Mouse (Mus musculus) MEL (cell line): ENCODE measurements around the gene Slc22a8. TPM values are rescaled to one million over a fixed set of nuclear protein-coding genes. Genes with fewer than 3 reads are reported as not detected.

Experiments used
- DNase-seq: peaks from one replicate; pipeline ENCODE4 v3.0.0; 2011; ENCODE audit warnings: low read depth, low spot score
- H3K27ac ChIP-seq: 2 replicates; pipeline ENCODE4 v1.5.1; 2012; ENCODE audit warnings: low read depth, mild to moderate bottlenecking, control low read depth, low read length, moderate library complexity; ENCODE audit not compliant: control insufficient read depth
- H3K27me3 ChIP-seq, 2 experiments: fragments of 150-350 bp in 1 of 2; sonication (generic) in 1 of 2; 2 replicates each; pipeline ENCODE4 v1.6.1; 2012; ENCODE audit warnings: low read length in 2 of 2, mild to moderate bottlenecking in 2 of 2, improper control_type of control experiment in 1 of 2, moderate library complexity in 1 of 2; ENCODE audit not compliant: insufficient read depth in 2 of 2, control insufficient read depth in 1 of 2
- H3K36me3 ChIP-seq, 2 experiments: 2 replicates each; pipeline ENCODE4 v1.6.1; 2012 to 2014; ENCODE audit warnings: low read length in 2 of 2, improper control_type of control experiment in 1 of 2, inconsistent platforms in 1 of 2, mild to moderate bottlenecking in 1 of 2; ENCODE audit not compliant: insufficient read depth in 2 of 2, control insufficient read depth in 1 of 2
- H3K4me1 ChIP-seq, 2 experiments: fragments of 150-350 bp in 1 of 2; sonication (generic) in 1 of 2; 2 replicates each; pipeline ENCODE4 v1.6.1; 2012; ENCODE audit warnings: low read length in 2 of 2, improper control_type of control experiment in 1 of 2, mild to moderate bottlenecking in 1 of 2; ENCODE audit not compliant: insufficient read depth in 2 of 2, control insufficient read depth in 1 of 2
- H3K4me3 ChIP-seq, 2 experiments: fragments of 150-350 bp in 1 of 2; sonication (generic) in 1 of 2; 2 replicates each; pipeline ENCODE4 v1.5.1; 2012; ENCODE audit warnings: low read depth in 2 of 2, low read length in 2 of 2, mild to moderate bottlenecking in 2 of 2, moderate library complexity in 2 of 2, control low read depth in 1 of 2, improper control_type of control experiment in 1 of 2; ENCODE audit not compliant: control insufficient read depth in 1 of 2, insufficient read depth in 1 of 2
- H3K79me2 ChIP-seq: 2 replicates; pipeline ENCODE4 v1.6.1; 2012; ENCODE audit warnings: mild to moderate bottlenecking, low read length, moderate library complexity; ENCODE audit not compliant: control insufficient read depth, poor library complexity, insufficient read depth
- H3K9ac ChIP-seq: 2 replicates; pipeline ENCODE4 v1.6.1; 2012; ENCODE audit warnings: low read depth, mild to moderate bottlenecking, control low read depth, low read length, moderate library complexity; ENCODE audit not compliant: control insufficient read depth, poor library complexity, severe bottlenecking
- H3K9me3 ChIP-seq: fragments of 150-350 bp; sonication (generic); replicated peaks from 2 replicates; pipeline ENCODE4 v1.6.1; 2012; ENCODE audit warnings: mild to moderate bottlenecking, low read length, improper control_type of control experiment, moderate library complexity; ENCODE audit not compliant: insufficient read depth
- CHD1 ChIP-seq: IDR thresholded peaks from 2 replicates; pipeline ENCODE4 v1.6.1; 2012; ENCODE audit warnings: low read depth, mild to moderate bottlenecking, inconsistent platforms, low read length, improper control_type of control experiment
- ELF1 ChIP-seq: IDR thresholded peaks from 2 replicates; pipeline ENCODE4 v1.6.1; 2014; ENCODE audit warnings: low read depth, mild to moderate bottlenecking, inconsistent platforms, low read length, improper control_type of control experiment, moderate library complexity
- EP300 ChIP-seq, 2 experiments: IDR thresholded peaks; 2 replicates each; pipeline ENCODE4 v1.6.1; 2011; ENCODE audit warnings: improper control_type of control experiment in 2 of 2, low read length in 2 of 2, low read depth in 1 of 2, mild to moderate bottlenecking in 1 of 2
- ETS1 ChIP-seq: IDR thresholded peaks from 2 replicates; pipeline ENCODE4 v1.6.1; 2012; ENCODE audit warnings: low read depth, mild to moderate bottlenecking, inconsistent platforms, low read length, improper control_type of control experiment, moderate library complexity
- GABPA ChIP-seq: IDR thresholded peaks from 2 replicates; pipeline ENCODE4 v1.6.1; 2012; ENCODE audit warnings: low read depth, mild to moderate bottlenecking, inconsistent platforms, low read length, improper control_type of control experiment, moderate library complexity
- GATA1 ChIP-seq: IDR thresholded peaks from 2 replicates; pipeline ENCODE4 v1.6.1; 2011; ENCODE audit warnings: low read depth, low read length, improper control_type of control experiment
- JUND ChIP-seq: IDR thresholded peaks from 2 replicates; pipeline ENCODE4 v1.6.1; 2011; ENCODE audit warnings: low read depth, mild to moderate bottlenecking, improper control_type of control experiment, low read length
- MEF2A ChIP-seq: IDR thresholded peaks from 2 replicates; pipeline ENCODE4 v1.6.1; 2014; ENCODE audit warnings: low read depth, mild to moderate bottlenecking, inconsistent platforms, low read length, improper control_type of control experiment; ENCODE audit not compliant: poor library complexity, insufficient replicate concordance, severe bottlenecking; ENCODE audit errors: extremely low read depth
- POLR2AphosphoS2 ChIP-seq: IDR thresholded peaks from 2 replicates; pipeline ENCODE4 v1.6.1; 2011; ENCODE audit warnings: low read length, improper control_type of control experiment
- RAD21 ChIP-seq: IDR thresholded peaks from 2 replicates; pipeline ENCODE4 v1.6.1; 2011; ENCODE audit warnings: mild to moderate bottlenecking, low read depth, low read length, improper control_type of control experiment
- RCOR1 ChIP-seq: IDR thresholded peaks from 2 replicates; pipeline ENCODE4 v1.6.1; 2012; ENCODE audit warnings: low read depth, mild to moderate bottlenecking, inconsistent platforms, low read length, improper control_type of control experiment
- TAL1 ChIP-seq: IDR thresholded peaks from 2 replicates; pipeline ENCODE4 v1.6.1; 2012; ENCODE audit warnings: mild to moderate bottlenecking, inconsistent platforms, low read length, moderate library complexity, mixed read lengths
- TBP ChIP-seq: IDR thresholded peaks from 2 replicates; pipeline ENCODE4 v1.8.0; 2011; ENCODE audit warnings: low read depth, low read length, improper control_type of control experiment
- TCF12 ChIP-seq: IDR thresholded peaks from 2 replicates; pipeline ENCODE4 v1.6.1; 2014; ENCODE audit warnings: low read depth, mild to moderate bottlenecking, inconsistent platforms, low read length, improper control_type of control experiment, moderate library complexity
- UBTF ChIP-seq: IDR thresholded peaks from 2 replicates; pipeline ENCODE4 v1.6.1; 2012; ENCODE audit warnings: low read depth, mild to moderate bottlenecking, inconsistent platforms, low read length, improper control_type of control experiment, moderate library complexity, borderline replicate concordance; ENCODE audit not compliant: insufficient read depth
- USF1 ChIP-seq: IDR thresholded peaks from 2 replicates; pipeline ENCODE4 v1.6.1; 2014; ENCODE audit warnings: low read depth, mild to moderate bottlenecking, inconsistent platforms, low read length, improper control_type of control experiment, moderate library complexity
- USF2 ChIP-seq, 2 experiments: IDR thresholded peaks; 2 replicates each; pipeline ENCODE4 v1.6.1; 2011 to 2012; ENCODE audit warnings: improper control_type of control experiment in 2 of 2, low read length in 2 of 2, borderline replicate concordance in 1 of 2, inconsistent platforms in 1 of 2, low read depth in 1 of 2, mild to moderate bottlenecking in 1 of 2; ENCODE audit not compliant: insufficient read depth in 1 of 2
- ZC3H11A ChIP-seq: IDR thresholded peaks from 2 replicates; pipeline ENCODE4 v1.6.1; 2012; ENCODE audit warnings: low read depth, mild to moderate bottlenecking, inconsistent platforms, low read length, improper control_type of control experiment
- ZKSCAN1 ChIP-seq: IDR thresholded peaks from 2 replicates; pipeline ENCODE4 v1.6.1; 2012; ENCODE audit warnings: low read depth, mild to moderate bottlenecking, inconsistent platforms, low read length, improper control_type of control experiment, moderate library complexity
- ZNF384 ChIP-seq: IDR thresholded peaks from 2 replicates; pipeline ENCODE4 v1.6.1; 2012; ENCODE audit warnings: low read depth, mild to moderate bottlenecking, inconsistent platforms, low read length, improper control_type of control experiment
- polyA plus RNA-seq, 2 experiments: library from polyadenylated mRNA; stranded (reverse) in 1 of 2; unstranded in 1 of 2; fragments of >175 nt in 1 of 2; fragments of >200 nt in 1 of 2; gene quantifications; 2 replicates each; pipeline versions ENCODE4 v1.2.1 to v1.2.4; 2012; ENCODE audit warnings: low replicate concordance in 2 of 2, low read depth in 1 of 2; ENCODE audit not compliant: insufficient read length in 2 of 2, insufficient read depth in 1 of 2, missing spikeins in 1 of 2
- total RNA-seq: library from RNA; depleted of rRNA; stranded (reverse); fragments of 300-350 nt; gene quantifications from 2 replicates; pipeline ENCODE4 v1.2.3, GENCODE M21; 2012

The Slc22a8 gene
- total and polyA plus RNA-seq, 3 experiments = not detected

- no peak for DNase-seq
- no peak for TF ChIP-seq ZKSCAN1
- no peak for TF ChIP-seq POLR2AphosphoS2
- TF ChIP-seq TAL1 = no peak
- TF ChIP-seq CHD1 = no peak
- no peak for TF ChIP-seq RCOR1
- TF ChIP-seq TBP = no peak
- TF ChIP-seq JUND = no peak
- TF ChIP-seq RAD21 = no peak
- TF ChIP-seq ZC3H11A = no peak
- TF ChIP-seq GABPA = no peak
- no peak for TF ChIP-seq USF1
- no peak for TF ChIP-seq EP300 (IDR thresholded peaks at IDR 0.05; ENCODE audit: low read depth in 1 of 2, low read length in 2 of 2)
- TF ChIP-seq ETS1 = no peak
- Histone ChIP-seq H3K27ac (no peak overlapping the region), H3K9ac (no peak overlapping the region), H3K4me1 (no peaks in the 10 kb centered on the region), H3K4me3 (no peak overlapping the region), H3K36me3 (no peaks in the 10 kb centered on the region), H3K79me2 (no peaks in the 10 kb centered on the region), H3K9me3 (no peaks in the 10 kb centered on the region), H3K27me3 (peaks cover 4 to 17% of the 10 kb centered on the region in 2 experiments)
Observed at GRCm38 (mm10) chr19:8578970-8579342, 12.1 kb upstream of the Slc22a8 start.

DNA sequence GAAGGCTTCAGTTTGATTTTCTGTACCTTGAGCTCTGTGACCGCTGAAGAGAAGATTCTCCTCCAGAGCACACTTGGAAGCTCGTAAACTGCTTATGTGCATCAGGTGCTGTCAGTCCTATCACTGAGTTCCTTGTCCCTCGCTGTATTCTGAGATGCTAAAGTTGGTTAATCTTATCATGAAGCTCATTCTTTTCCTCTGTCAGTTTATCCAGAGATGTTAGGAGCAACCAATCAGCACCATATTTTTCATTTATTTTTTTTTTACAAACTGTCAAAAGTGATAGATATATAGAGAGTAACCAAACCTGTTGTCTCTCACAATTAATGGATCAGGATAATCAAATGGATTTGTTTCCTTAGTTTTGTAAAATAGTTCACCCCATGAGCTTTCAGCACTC lies 5.8 kb upstream of the Slc22a8 start:
- H3K36me3 ChIP-seq = no peaks in the 10 kb centered on the region; a peak in 1 of 4 replicates
- H3K4me1 ChIP-seq = peaks cover 0 to 3% of the 10 kb centered on the region in 2 experiments; a peak in 3 of 4 replicates
- DNase-seq = peak; percentile 17
- no peaks in the 10 kb centered on the region for H3K79me2 ChIP-seq
- H3K4me3 ChIP-seq = no peak overlapping the region
- H3K27ac ChIP-seq = no peak overlapping the region
- H3K9ac ChIP-seq = no peak overlapping the region
- H3K9me3 ChIP-seq = no peaks in the 10 kb centered on the region
- H3K27me3 ChIP-seq = no peaks in the 10 kb centered on the region
- TF ChIP-seq GATA1 (peak; percentile 32; the same call in 1 of the 2 replicates), ELF1 (no peak), ZNF384 (peak; percentile 65), UBTF (no peak), EP300 (IDR thresholded peaks at IDR 0.05; ENCODE audit: low read depth in 1 of 2, low read length in 2 of 2) (peak; percentile 23 to 70; a peak in 3 of 4 replicates), ETS1 (peak; percentile 28; the same call in 1 of the 2 replicates), TCF12 (peak; percentile 62), USF2 (IDR thresholded peaks at IDR 0.05; ENCODE audit: borderline replicate concordance in 1 of 2, insufficient read depth in 1 of 2, low read depth in 1 of 2, low read length in 2 of 2) (no peak), MEF2A (no peak)
